Mouse (Mus musculus): ENCODE measurements around the gene Csf2rb2. TPM values are rescaled to one million over a fixed set of nuclear protein-coding genes. Genes with fewer than 3 reads are reported as not detected.

The Csf2rb2 gene
- polyA plus RNA-seq, 1 experiment from 2014 or later = 0.40 TPM

DNA sequence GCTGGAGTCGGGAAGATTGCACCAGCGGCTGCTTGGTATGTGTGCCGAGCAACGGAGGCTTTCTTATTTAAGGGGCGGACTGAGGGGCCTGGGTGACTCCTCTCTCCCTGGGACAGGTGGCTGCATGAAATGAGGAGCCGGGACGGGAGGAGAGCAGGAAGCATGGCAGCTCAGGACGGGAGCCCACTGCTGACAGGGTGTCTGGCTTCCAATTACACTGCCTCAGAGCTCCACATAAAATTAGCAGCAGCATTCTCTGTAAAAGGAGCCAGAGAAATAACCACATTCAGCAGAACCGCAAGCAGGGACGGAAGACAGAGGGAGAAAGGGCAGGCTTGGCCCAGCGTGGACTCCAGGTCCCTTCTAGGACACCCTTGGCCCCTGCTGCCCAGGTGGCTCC, 64.2 kb downstream of the Csf2rb2 start:
- Histone ChIP-seq H3K9me3 (replicated peaks) (no peaks in the 10 kb centered on the region), H3K27ac (no peak overlapping the region), H3K36me3 (no peaks in the 10 kb centered on the region), H3K4me3 (no peak overlapping the region), H3K4me1 (peaks cover 14% of the 10 kb centered on the region), H3K27me3 (ENCODE audit: low read depth, poor library complexity, severe bottlenecking) (no peaks in the 10 kb centered on the region)
- DNase-seq (ENCODE audit: low spot score) = no peak
- 52% methylated on average over 11 of the region's 11 CpGs for WGBS

DNA sequence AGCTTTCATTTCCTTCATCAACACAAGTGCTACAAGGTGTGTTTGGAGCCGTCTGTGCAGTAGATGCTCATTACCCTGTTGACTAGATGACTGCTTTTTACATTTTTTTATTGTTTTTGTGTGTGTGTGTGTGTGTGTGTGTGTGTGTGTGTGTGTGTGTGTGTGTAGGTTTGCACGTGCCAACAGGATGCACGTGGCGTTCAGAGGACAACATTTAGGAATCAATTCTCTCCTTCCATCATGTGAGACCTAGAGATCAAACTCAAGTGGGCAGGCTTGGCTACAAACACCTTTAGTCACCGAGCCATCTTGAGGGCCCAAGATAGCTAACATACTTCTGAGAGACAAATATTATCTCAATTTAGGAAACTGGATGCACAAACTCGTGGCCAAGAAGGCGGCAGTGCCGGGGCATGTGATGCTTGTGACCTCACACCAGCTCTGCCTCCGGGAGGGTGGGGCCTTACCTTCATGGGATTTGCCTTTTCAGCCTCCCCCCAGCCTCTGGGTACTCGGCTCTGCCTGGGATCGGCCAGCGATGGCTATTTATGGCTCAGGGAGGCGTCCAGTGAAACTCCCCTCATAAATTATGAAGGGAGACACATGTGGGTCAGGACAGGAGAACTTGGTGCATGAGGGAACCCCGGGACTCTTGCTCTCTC, 65.4 kb downstream of the Csf2rb2 start:
- Histone ChIP-seq H3K4me1 (peaks cover 16% of the 10 kb centered on the region), H3K9me3 (replicated peaks) (no peaks in the 10 kb centered on the region), H3K27ac (no peak overlapping the region), H3K36me3 (no peaks in the 10 kb centered on the region), H3K4me3 (no peak overlapping the region), H3K27me3 (ENCODE audit: low read depth, poor library complexity, severe bottlenecking) (no peaks in the 10 kb centered on the region)
- 65% methylated on average over 14 of the region's 14 CpGs for WGBS
- no peak for DNase-seq (ENCODE audit: low spot score)

DNA sequence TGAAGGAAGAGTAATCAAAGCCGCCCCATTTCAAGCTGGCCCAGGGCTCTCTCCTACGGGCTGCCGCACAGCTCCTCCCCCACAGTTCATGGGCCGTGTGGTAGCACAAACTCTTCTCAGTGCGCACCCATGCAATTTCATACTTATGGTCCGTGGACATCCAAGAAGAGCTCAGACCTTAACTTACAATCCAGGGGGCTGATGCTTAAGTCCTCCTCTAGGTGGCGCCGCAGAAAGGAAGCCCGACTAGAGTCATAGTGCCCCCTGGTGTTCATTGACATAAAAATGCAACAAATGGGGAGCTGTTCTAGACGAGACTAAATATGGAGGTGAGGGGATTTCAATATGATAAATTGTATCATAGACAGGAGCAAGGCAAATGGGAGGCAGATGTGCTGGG, 66.1 kb downstream of the Csf2rb2 start:
- Histone ChIP-seq H3K4me1 (peaks cover 16% of the 10 kb centered on the region), H3K9me3 (replicated peaks) (no peaks in the 10 kb centered on the region), H3K27me3 (ENCODE audit: low read depth, poor library complexity, severe bottlenecking) (no peaks in the 10 kb centered on the region), H3K4me3 (no peak overlapping the region), H3K27ac (no peak overlapping the region), H3K36me3 (no peaks in the 10 kb centered on the region)
- peak; percentile 70 for DNase-seq (ENCODE audit: low spot score)
- 31% methylated on average over 10 of the region's 10 CpGs for WGBS

DNA sequence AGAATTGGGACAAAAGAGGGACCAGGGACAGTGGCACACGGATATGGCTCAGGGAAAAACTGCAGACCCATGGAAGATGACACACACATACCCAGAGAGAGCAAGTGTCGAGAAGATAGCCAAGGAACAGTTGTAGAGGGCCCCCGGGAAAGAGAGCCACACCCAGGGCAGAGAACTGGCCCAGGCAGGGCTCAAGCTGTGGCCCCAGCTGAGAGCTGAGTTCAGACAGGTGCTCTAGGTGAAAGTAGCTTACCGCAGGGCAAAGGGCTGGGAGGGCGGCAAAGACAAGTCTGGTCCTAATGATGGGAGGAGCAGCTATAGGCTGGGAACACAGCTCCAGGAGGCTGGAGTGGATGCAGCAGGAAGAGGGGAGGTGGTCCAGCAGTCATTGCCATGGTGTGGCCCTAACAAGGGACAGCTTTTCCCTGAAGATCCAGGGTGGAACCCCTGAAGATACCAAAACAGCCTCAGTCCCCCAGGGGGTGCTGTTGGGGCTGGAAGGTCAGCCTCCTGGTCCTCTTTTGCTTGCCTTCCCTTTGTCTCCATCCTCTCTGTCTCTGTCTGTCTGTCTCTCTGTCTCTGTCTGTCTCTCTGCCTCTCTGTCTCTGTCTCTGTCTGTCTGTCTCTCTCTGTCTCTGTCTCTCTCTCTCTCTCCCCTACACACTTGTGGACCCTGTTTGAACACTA, 70.6 kb downstream of the Csf2rb2 start:
- no peak for DNase-seq (ENCODE audit: low spot score)
- H3K9me3 ChIP-seq (replicated peaks) = no peaks in the 10 kb centered on the region
- H3K27ac ChIP-seq = no peak overlapping the region
- H3K27me3 ChIP-seq (ENCODE audit: low read depth, poor library complexity, severe bottlenecking) = no peaks in the 10 kb centered on the region
- 71% methylated on average over 5 of the region's 5 CpGs for WGBS
- H3K4me3 ChIP-seq = no peak overlapping the region
- H3K4me1 ChIP-seq = 0 out of 2 replicates have a peak, but pooled peaks cover 2% of the 10 kb centered on the region
- H3K36me3 ChIP-seq = no peaks in the 10 kb centered on the region

Small RNAs within 50 kb of the gene (microRNA-seq; reads per million reads assigned to microRNA genes)
- gene Mir7676-1 (not detected), gene Mir7676-2 (not detected)

Other genes starting within 250 kb of the Csf2rb2 start
- not detected in 2 replicates for gene Cacng2, start 185.7 kb downstream of the Csf2rb2 start, polyA plus RNA-seq (2016; fragmentation: Nextera tagmentation; extraction: Ambion mirVana)
- gene Ift27, start 131.6 kb downstream of the Csf2rb2 start, polyA plus RNA-seq (2016; fragmentation: Nextera tagmentation; extraction: Ambion mirVana) = 121 and 122 TPM in 2 replicates
- not detected in 2 replicates for gene Pvalb, start 99.3 kb downstream of the Csf2rb2 start, polyA plus RNA-seq (2016; fragmentation: Nextera tagmentation; extraction: Ambion mirVana)
- gene Ncf4, start 60.9 kb downstream of the Csf2rb2 start, polyA plus RNA-seq (2016; fragmentation: Nextera tagmentation; extraction: Ambion mirVana) = 4.3 and 5.3 TPM in 2 replicates
- 1.5 and 3.3 TPM in 2 replicates for gene Csf2rb, start 20.0 kb upstream of the Csf2rb2 start, polyA plus RNA-seq (2016; fragmentation: Nextera tagmentation; extraction: Ambion mirVana)
- gene Tex33, start 90.2 kb upstream of the Csf2rb2 start, polyA plus RNA-seq (2016; fragmentation: Nextera tagmentation; extraction: Ambion mirVana) = not detected in 2 replicates
- gene Tst, start 100.2 kb upstream of the Csf2rb2 start, polyA plus RNA-seq (2016; fragmentation: Nextera tagmentation; extraction: Ambion mirVana) = 8.1 and 8.5 TPM in 2 replicates
- gene Mpst, start 100.7 kb upstream of the Csf2rb2 start, polyA plus RNA-seq (2016; fragmentation: Nextera tagmentation; extraction: Ambion mirVana) = 1.1 and 2.1 TPM in 2 replicates
- 42.8 and 49.9 TPM in 2 replicates for gene Kctd17, start 122.8 kb upstream of the Csf2rb2 start, polyA plus RNA-seq (2016; fragmentation: Nextera tagmentation; extraction: Ambion mirVana)
- 0.06 TPM in 1 of 2 replicates, not detected in the other for gene Tmprss6, start 162.9 kb upstream of the Csf2rb2 start, polyA plus RNA-seq (2016; fragmentation: Nextera tagmentation; extraction: Ambion mirVana)
- 0.04 TPM in 1 of 2 replicates, not detected in the other for gene Il2rb, start 189.6 kb upstream of the Csf2rb2 start, polyA plus RNA-seq (2016; fragmentation: Nextera tagmentation; extraction: Ambion mirVana)
- gene C1qtnf6, start 225.7 kb upstream of the Csf2rb2 start, polyA plus RNA-seq (2016; fragmentation: Nextera tagmentation; extraction: Ambion mirVana) = 10.9 and 14.6 TPM in 2 replicates
- not detected in 2 replicates for gene Sstr3, start 239.0 kb upstream of the Csf2rb2 start, polyA plus RNA-seq (2016; fragmentation: Nextera tagmentation; extraction: Ambion mirVana)

All from limb, embryonic 10.5 days (tissue).